Mouse (Mus musculus) erythroblast, embryonic 14.5 days (primary cell): Measurements from ENCODE around the gene Cacna2d3.

ENCODE experiments used
- GATA1 ChIP-seq: IDR thresholded peaks from 2 replicates; pipeline ENCODE4 v1.6.1; 2012; ENCODE audit warnings: low read length, inconsistent platforms, mixed read lengths
- TAL1 ChIP-seq: IDR thresholded peaks from 3 replicates; pipeline ENCODE4 v1.6.1; 2012; ENCODE audit warnings: low read length, inconsistent platforms, mixed read lengths

- no peak for TF ChIP-seq GATA1
- no peak for TF ChIP-seq TAL1
Measured at GRCm38 (mm10) chr14:29080228-29080627, 641.4 kb downstream of the Cacna2d3 start.
